In the genomic region with DNA sequence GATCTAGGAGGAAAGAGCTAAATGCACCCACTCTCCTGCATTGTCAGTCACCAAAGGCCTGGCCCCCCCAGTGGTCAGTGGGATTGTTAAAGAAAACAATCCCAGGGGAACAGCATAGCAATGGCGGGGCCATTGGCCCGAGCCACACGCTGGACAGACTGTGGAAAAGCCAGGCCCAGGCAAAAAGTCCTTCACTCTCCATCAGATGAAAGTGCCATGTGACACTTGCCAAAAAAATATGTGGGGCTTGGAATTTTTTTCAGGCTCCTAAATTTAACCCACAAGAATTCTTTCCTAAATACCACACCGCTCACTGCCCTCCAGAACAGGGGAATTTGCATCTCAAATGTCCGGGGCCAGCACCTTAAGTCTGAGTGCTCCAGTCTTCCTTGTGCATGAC, we compare ENCODE assay signal across 17 mouse cellular contexts. TPM values are rescaled to one million over a fixed set of nuclear protein-coding genes. Genes with fewer than 3 reads are reported as not detected.
A peak's percentile ranks its signal among the peaks of the same experiment; 100 is the strongest.
DNase-seq lines count a peak whose midpoint lies in the region; ATAC-seq and TF ChIP-seq lines count a peak whose summit lies in the region.
"Had no signal": no experiment of that assay in that cellular context is flagged by ENCODE, and none has a peak within 500 bp of the region (broad histone marks: within the 10 kb centered on the region; RNA-seq: fewer than 3 reads in every experiment).

No protein-coding gene starts in this region.

- no peaks in the 10 kb centered on the region for H3K9me3 ChIP-seq in hindbrain, embryonic 10.5 days
- H3K9me3 ChIP-seq in hindbrain, embryonic 14.5 days (ENCODE audit: control insufficient read depth, low read length): no peaks in the 10 kb centered on the region
- no peaks in the 10 kb centered on the region for H3K9me3 ChIP-seq in embryonic facial prominence, embryonic 14.5 days (ENCODE audit: control insufficient read depth, low read length)
- H3K9me3 ChIP-seq in hindbrain, embryonic 12.5 days (replicated peaks): no peaks in the 10 kb centered on the region

- no peak for DNase-seq in hindbrain, embryonic 10.5 days (ENCODE audit: low spot score)
- DNase-seq in hindbrain, embryonic 14.5 days (ENCODE audit: low spot score): no peak
- peak; percentile 40 for DNase-seq in embryonic facial prominence, embryonic 14.5 days (ENCODE audit: low spot score)
- no peak for DNase-seq in kidney, adult 11 months
- no peak for DNase-seq in retina, embryonic 14.5 days (ENCODE audit: low spot score)
- no peak for DNase-seq in adrenal gland, adult 2 months
- DNase-seq: cerebellum, adult 18-20 months; heart, postnatal 14 days; kidney, adult 9 months; layer of hippocampus, adult 9-11 months; lung, adult 2 months; thymus, postnatal 4 days had no signal

- H3K4me1 ChIP-seq in hindbrain, embryonic 10.5 days (replicated peaks): peaks cover 83% of the 10 kb centered on the region
- H3K4me1 ChIP-seq in hindbrain, embryonic 14.5 days (replicated peaks; ENCODE audit: control insufficient read depth, insufficient read depth, low read length): peaks cover 13% of the 10 kb centered on the region; the same call in 1 of the 2 replicates
- peaks cover 12% of the 10 kb centered on the region; the same call in 1 of the 2 replicates for H3K4me1 ChIP-seq in embryonic facial prominence, embryonic 14.5 days (ENCODE audit: control insufficient read depth, insufficient read depth, low read length)
- H3K4me1 ChIP-seq in hindbrain, embryonic 12.5 days: peaks cover 56% of the 10 kb centered on the region

- 52% methylated on average over 5 of the region's 5 CpGs for WGBS in hindbrain, embryonic 10.5 days
- WGBS in hindbrain, embryonic 14.5 days: 33% methylated on average over 5 of the region's 5 CpGs
- WGBS in embryonic facial prominence, embryonic 14.5 days: 39% methylated on average over 5 of the region's 5 CpGs
- WGBS in hindbrain, embryonic 12.5 days: 39% methylated on average over 5 of the region's 5 CpGs

- no peak overlapping the region for H3K4me2 ChIP-seq in hindbrain, embryonic 14.5 days (replicated peaks)
- H3K4me2 ChIP-seq in embryonic facial prominence, embryonic 14.5 days (ENCODE audit: low read depth, low read length): no peak overlapping the region
- H3K4me2 ChIP-seq in hindbrain, embryonic 12.5 days (replicated peaks): no peak overlapping the region
- H3K4me2 ChIP-seq in myocyte (ENCODE audit: low read depth): no peak overlapping the region

- ATAC-seq in hindbrain, embryonic 14.5 days (ENCODE audit: low FRiP score): no peak
- ATAC-seq in embryonic facial prominence, embryonic 14.5 days (ENCODE audit: low read depth): no peak
- ATAC-seq in hindbrain, embryonic 12.5 days (ENCODE audit: low FRiP score): no peak
- ATAC-seq: activated CD4-positive, CD25-positive, alpha-beta regulatory T cell, adult 4 months had no signal

- no peak overlapping the region for H3K4me3 ChIP-seq in hindbrain, embryonic 10.5 days
- no peak overlapping the region for H3K4me3 ChIP-seq in hindbrain, embryonic 14.5 days (replicated peaks; ENCODE audit: low read length)
- H3K4me3 ChIP-seq in embryonic facial prominence, embryonic 14.5 days (ENCODE audit: low read depth, low read length): no peak overlapping the region
- no peak overlapping the region for H3K4me3 ChIP-seq in hindbrain, embryonic 12.5 days
- no peak overlapping the region for H3K4me3 ChIP-seq in myocyte

- H3ac ChIP-seq in myocyte (ENCODE audit: control insufficient read depth, insufficient read length): no peak overlapping the region

- H3K27me3 ChIP-seq in hindbrain, embryonic 10.5 days (ENCODE audit: insufficient read depth, poor library complexity, severe bottlenecking): no peaks in the 10 kb centered on the region
- H3K27me3 ChIP-seq in hindbrain, embryonic 14.5 days (ENCODE audit: control insufficient read depth, insufficient read depth, low read length): no peaks in the 10 kb centered on the region
- H3K27me3 ChIP-seq in embryonic facial prominence, embryonic 14.5 days (replicated peaks; ENCODE audit: control insufficient read depth, insufficient read depth, low read length): no peaks in the 10 kb centered on the region
- H3K27me3 ChIP-seq in hindbrain, embryonic 12.5 days: no peaks in the 10 kb centered on the region
- H3K27me3 ChIP-seq in myocyte (ENCODE audit: control insufficient read depth, insufficient read depth, insufficient read length): no peaks in the 10 kb centered on the region

- H3K9ac ChIP-seq in hindbrain, embryonic 14.5 days: no peak overlapping the region
- H3K9ac ChIP-seq in embryonic facial prominence, embryonic 14.5 days (ENCODE audit: low read depth, low read length): no peak overlapping the region
- H3K9ac ChIP-seq in hindbrain, embryonic 12.5 days: peak overlapping the region; percentile 37; the same call in 1 of the 2 replicates

- peak overlapping the region; percentile 24; the same call in 1 of the 2 replicates for H3K27ac ChIP-seq in hindbrain, embryonic 10.5 days
- no peak overlapping the region for H3K27ac ChIP-seq in hindbrain, embryonic 14.5 days
- peak overlapping the region; percentile 61; the same call in 1 of the 2 replicates for H3K27ac ChIP-seq in embryonic facial prominence, embryonic 14.5 days (replicated peaks; ENCODE audit: low read depth, low read length)
- H3K27ac ChIP-seq in hindbrain, embryonic 12.5 days: peak overlapping the region; percentile 60; the same call in 1 of the 2 replicates

- H3K36me3 ChIP-seq in hindbrain, embryonic 10.5 days: peaks cover 59% of the 10 kb centered on the region
- peaks cover 31% of the 10 kb centered on the region for H3K36me3 ChIP-seq in hindbrain, embryonic 14.5 days (replicated peaks; ENCODE audit: control insufficient read depth, insufficient read depth)
- H3K36me3 ChIP-seq in embryonic facial prominence, embryonic 14.5 days (ENCODE audit: control insufficient read depth, insufficient read depth, low read length): peaks cover 34% of the 10 kb centered on the region
- H3K36me3 ChIP-seq in hindbrain, embryonic 12.5 days: peaks cover 42% of the 10 kb centered on the region
- peaks cover 4% of the 10 kb centered on the region for H3K36me3 ChIP-seq in myocyte (ENCODE audit: control insufficient read depth, insufficient read depth)

- no peaks in the 10 kb centered on the region for H3K79me2 ChIP-seq in myocyte (ENCODE audit: control insufficient read depth, insufficient read depth)

- TF ChIP-seq POLR2A in myocyte (IDR thresholded peaks at IDR 0.05; ENCODE audit: insufficient read length, low read depth): no peak

TF ChIP-seq in myocyte, 11 proteins besides CTCF, POLR2A, EP300 and RAD21:
- TF ChIP-seq MAX (IDR thresholded peaks at IDR 0.05; ENCODE audit: low read depth): no peak
- TF ChIP-seq USF1 (IDR thresholded peaks at IDR 0.05; ENCODE audit: low read depth): peak; percentile 58

RNA-seq across cellular contexts. Expression of a gene that starts 45.5 kb away (rescaled TPM):
- polyA plus RNA-seq in hindbrain, embryonic 10.5 days (2016; fragmentation: Nextera tagmentation; extraction: Ambion mirVana): 38.4 and 51.1 TPM in 2 replicates
- polyA plus RNA-seq in hindbrain, embryonic 14.5 days (2014; fragmentation: Nextera tagmentation; extraction: Ambion mirVana): 46.3 and 46.7 TPM in 2 replicates
- 19.6 and 26.1 TPM in 2 replicates for polyA plus RNA-seq in embryonic facial prominence, embryonic 14.5 days (2014; fragmentation: Nextera tagmentation; extraction: Ambion mirVana)
- polyA plus RNA-seq in hindbrain, embryonic 12.5 days (2016; fragmentation: Nextera tagmentation; extraction: Ambion mirVana): 55.3 and 55.7 TPM in 2 replicates
- 34.0 TPM for polyA plus RNA-seq in myocyte (2012; fragmentation: generic; extraction: Trizol)
- total RNA-seq in adrenal gland, adult 2 months (2021): 10 to 100 TPM in 1 of 2 experiments, 1 to 10 TPM in 1; 8.2 to 24.1 TPM
- 21.6 and 22.8 TPM in 2 replicates for polyA plus RNA-seq in adrenal gland, adult 2 months (2012; rRNA removed)
- total RNA-seq: megakaryocyte, adult 5-6 weeks; MEL had no signal
- polyA plus RNA-seq: activated CD4-positive, CD25-positive, alpha-beta regulatory T cell, adult 4 months had no signal
